8 mouse cellular contexts compared by ENCODE assay signal in the genomic region with DNA sequence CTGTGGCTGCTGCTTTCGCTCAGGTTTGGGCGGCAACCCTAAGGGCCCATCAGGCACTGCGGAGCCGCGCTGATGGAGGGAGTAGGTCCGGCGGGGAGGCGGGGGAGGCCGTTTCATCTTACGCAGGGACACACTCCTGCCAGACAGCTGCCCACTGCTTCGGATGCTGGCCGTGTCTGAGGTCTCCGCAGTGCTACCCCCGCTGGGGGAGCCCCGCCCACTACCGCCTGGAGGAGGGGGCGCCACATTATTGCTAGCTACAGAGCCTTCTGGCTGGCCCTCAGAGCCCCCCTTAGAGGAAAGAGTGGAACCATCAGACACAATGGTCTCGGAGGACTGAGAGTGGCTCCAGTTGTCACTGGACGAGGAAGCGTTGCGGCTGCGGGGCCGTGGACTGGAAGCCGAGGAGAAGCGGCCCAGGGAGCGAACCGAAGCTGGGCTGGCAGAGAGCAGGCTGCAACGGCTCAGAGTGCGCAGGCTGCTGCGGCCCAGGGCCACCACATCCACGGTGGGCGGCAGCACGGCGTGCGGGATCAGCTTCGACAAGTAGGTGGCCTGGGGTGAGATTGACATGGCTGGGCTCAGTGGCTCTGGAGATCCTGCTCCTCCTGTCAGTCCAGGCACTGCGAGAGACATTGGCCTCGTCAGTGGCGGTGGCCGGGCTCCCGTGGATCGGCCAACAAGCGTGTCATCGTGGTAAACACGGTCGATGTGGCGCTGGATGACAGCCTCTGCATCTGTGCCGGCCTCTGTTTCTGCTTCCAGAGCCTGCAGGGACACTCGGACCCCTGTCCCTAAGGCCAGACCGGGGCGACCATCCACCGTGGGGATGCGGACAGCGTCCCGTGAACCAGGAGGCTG. TPM values are rescaled to one million over a fixed set of nuclear protein-coding genes. Genes with fewer than 3 reads are reported as not detected.
DNase-seq lines count a peak whose midpoint lies in the region; ATAC-seq lines count a peak whose summit lies in the region.

No protein-coding gene starts in this region.

- WGBS in heart, embryonic 16.5 days: 30% methylated on average over 55 of the region's 55 CpGs
- 22% methylated on average over 54 of the region's 55 CpGs for WGBS in hindbrain, embryonic 11.5 days
- WGBS in midbrain, embryonic 13.5 days: 20% methylated on average over 55 of the region's 55 CpGs

- H3K27ac ChIP-seq in heart, embryonic 16.5 days (ENCODE audit: low read length): no peak overlapping the region
- H3K27ac ChIP-seq in hindbrain, embryonic 11.5 days (ENCODE audit: low read depth, low read length): peak overlapping the region; percentile 51
- H3K27ac ChIP-seq in midbrain, embryonic 13.5 days: peak overlapping the region; percentile 27; the same call in 1 of the 2 replicates

- H3K4me3 ChIP-seq in heart, embryonic 16.5 days (ENCODE audit: low read length): peak overlapping the region; percentile 52
- H3K4me3 ChIP-seq in hindbrain, embryonic 11.5 days (ENCODE audit: low read depth, low read length): peak overlapping the region; percentile 22
- peak overlapping the region; percentile 21 for H3K4me3 ChIP-seq in midbrain, embryonic 13.5 days (replicated peaks)

- H3K9me3 ChIP-seq in heart, embryonic 16.5 days (replicated peaks; ENCODE audit: control insufficient read depth, low read length): no peaks in the 10 kb centered on the region
- H3K9me3 ChIP-seq in hindbrain, embryonic 11.5 days (ENCODE audit: control insufficient read depth, low read length): no peaks in the 10 kb centered on the region
- H3K9me3 ChIP-seq in midbrain, embryonic 13.5 days: no peaks in the 10 kb centered on the region

- H3K9ac ChIP-seq in heart, embryonic 16.5 days (ENCODE audit: low read length): peak overlapping the region; percentile 37
- H3K9ac ChIP-seq in hindbrain, embryonic 11.5 days (ENCODE audit: low read depth, low read length): peak overlapping the region; percentile 52
- H3K9ac ChIP-seq in midbrain, embryonic 13.5 days (replicated peaks): peak overlapping the region; percentile 59

- peaks cover 7% of the 10 kb centered on the region for H3K36me3 ChIP-seq in heart, embryonic 16.5 days (ENCODE audit: control insufficient read depth, insufficient read depth)
- H3K36me3 ChIP-seq in hindbrain, embryonic 11.5 days (ENCODE audit: control insufficient read depth, insufficient read depth, low read length): peaks cover 6% of the 10 kb centered on the region; the same call in 1 of the 2 replicates
- peaks cover 62% of the 10 kb centered on the region for H3K36me3 ChIP-seq in midbrain, embryonic 13.5 days

- DNase-seq in heart, adult 9 months (ENCODE audit: low spot score in 2 of 2): no peak
- DNase-seq in embryo, embryonic 10 days (ENCODE audit: low spot score): peak; percentile 72
- peak; percentile 63 for DNase-seq in hindbrain, embryonic 11.5 days (ENCODE audit: low spot score)
- no peak for DNase-seq in frontal cortex, postnatal 36 days (ENCODE audit: low spot score in 2 of 2)
- no peak for DNase-seq in right cerebral cortex, postnatal 25 days
- no peak for DNase-seq in thymus, postnatal 0 days (ENCODE audit: low spot score)

- peaks cover 24% of the 10 kb centered on the region for H3K4me1 ChIP-seq in heart, embryonic 16.5 days (ENCODE audit: control insufficient read depth, insufficient read depth, low read length)
- H3K4me1 ChIP-seq in hindbrain, embryonic 11.5 days (replicated peaks; ENCODE audit: control insufficient read depth, insufficient read depth, low read length): peaks cover 29% of the 10 kb centered on the region
- peaks cover 57% of the 10 kb centered on the region for H3K4me1 ChIP-seq in midbrain, embryonic 13.5 days (replicated peaks)

- peak overlapping the region; percentile 81 for H3K4me2 ChIP-seq in heart, embryonic 16.5 days (ENCODE audit: low read depth, low read length)
- H3K4me2 ChIP-seq in hindbrain, embryonic 11.5 days (replicated peaks; ENCODE audit: low read depth, low read length): peak overlapping the region; percentile 63
- peak overlapping the region; percentile 57 for H3K4me2 ChIP-seq in midbrain, embryonic 13.5 days (replicated peaks)

- ATAC-seq in heart, embryonic 16.5 days (replicated peaks; ENCODE audit: extremely low read depth, insufficient read depth, low FRiP score): no peak
- peak; percentile 73 for ATAC-seq in hindbrain, embryonic 11.5 days (ENCODE audit: low FRiP score)
- ATAC-seq in midbrain, embryonic 13.5 days: peak; percentile 51

- peaks cover 54% of the 10 kb centered on the region for H3K27me3 ChIP-seq in heart, embryonic 16.5 days (ENCODE audit: control insufficient read depth, insufficient read depth, low read length)
- H3K27me3 ChIP-seq in hindbrain, embryonic 11.5 days (ENCODE audit: control insufficient read depth, insufficient read depth, low read length): peaks cover 4% of the 10 kb centered on the region; the same call in 1 of the 2 replicates
- H3K27me3 ChIP-seq in midbrain, embryonic 13.5 days: peaks cover 15% of the 10 kb centered on the region

RNA-seq across cellular contexts. Expression of a gene that starts 34.1 kb away (rescaled TPM):
- 45.9 and 53.3 TPM in 2 replicates for polyA plus RNA-seq in heart, embryonic 16.5 days (2015; fragmentation: Nextera tagmentation; extraction: Ambion mirVana)
- 102 and 109 TPM in 2 replicates for polyA plus RNA-seq in hindbrain, embryonic 11.5 days (2014; fragmentation: Nextera tagmentation; extraction: Ambion mirVana)
- 102 and 115 TPM in 2 replicates for polyA plus RNA-seq in midbrain, embryonic 13.5 days (2015; fragmentation: Nextera tagmentation; extraction: Ambion mirVana)
- 49.7 and 50.6 TPM in 2 replicates for polyA plus RNA-seq in thymus, postnatal 0 days (2015; fragmentation: Nextera tagmentation; extraction: Ambion mirVana)

RNA-seq across cellular contexts. Expression of a gene that starts 34.1 kb away (rescaled TPM):
- polyA plus RNA-seq in heart, embryonic 16.5 days (2015; fragmentation: Nextera tagmentation; extraction: Ambion mirVana): 10.9 and 11.8 TPM in 2 replicates
- 19.9 and 20.7 TPM in 2 replicates for polyA plus RNA-seq in hindbrain, embryonic 11.5 days (2014; fragmentation: Nextera tagmentation; extraction: Ambion mirVana)
- 19.9 and 21.3 TPM in 2 replicates for polyA plus RNA-seq in midbrain, embryonic 13.5 days (2015; fragmentation: Nextera tagmentation; extraction: Ambion mirVana)
- 17.0 TPM in 2 replicates for polyA plus RNA-seq in thymus, postnatal 0 days (2015; fragmentation: Nextera tagmentation; extraction: Ambion mirVana)

RNA-seq across cellular contexts. Expression of a gene that starts 37.6 kb away (rescaled TPM):
- polyA plus RNA-seq in heart, embryonic 16.5 days (2015; fragmentation: Nextera tagmentation; extraction: Ambion mirVana): 2.2 and 2.3 TPM in 2 replicates
- polyA plus RNA-seq in hindbrain, embryonic 11.5 days (2014; fragmentation: Nextera tagmentation; extraction: Ambion mirVana): 3.2 and 3.6 TPM in 2 replicates
- polyA plus RNA-seq in midbrain, embryonic 13.5 days (2015; fragmentation: Nextera tagmentation; extraction: Ambion mirVana): 5.1 and 5.4 TPM in 2 replicates
- polyA plus RNA-seq in thymus, postnatal 0 days (2015; fragmentation: Nextera tagmentation; extraction: Ambion mirVana): 3.3 and 3.6 TPM in 2 replicates

Comparison
In these comparisons a context has a peak if more than half of its experiments do, and no peak if none do; other contexts are left out.
1. DNase-seq: peak in embryo, embryonic 10 days (single experiment) and hindbrain, embryonic 11.5 days (single experiment); none in heart, adult 9 months (0 of 2), frontal cortex, postnatal 36 days (0 of 2), right cerebral cortex, postnatal 25 days (single experiment) and thymus, postnatal 0 days (single experiment).
2. Peak in every context shown above with its lines, with median percentiles within 50 percentile points of each other: H3K4me2 ChIP-seq, H3K4me3 ChIP-seq and H3K9ac ChIP-seq.